Mouse (Mus musculus) liver (tissue): ENCODE measurements around the gene Rdh13.
"Not testable (repeated sequence)": the region's sequence is repeated elsewhere in the genome, so short reads cannot be mapped to it uniquely, and the experiment has no call there.

Source experiments
- DNase-seq: peaks from one replicate; pipeline ENCODE4 v3.0.0-alpha.2; 2020; ENCODE audit warnings: mixed read lengths

The Rdh13 gene

GRCm38 (mm10) chr7:4431548-4431947 lies 13.9 kb downstream of the Rdh13 start:
- peak; percentile 80 for DNase-seq

- no peak for DNase-seq
Observed at GRCm38 (mm10) chr7:4430246-4430844, 15.1 kb downstream of the Rdh13 start.

- peak; percentile 82 for DNase-seq
Observed at GRCm38 (mm10) chr7:4427161-4427912, 18.1 kb downstream of the Rdh13 start.

GRCm38 (mm10) chr7:4420230-4420629 lies 25.2 kb downstream of the Rdh13 start:
- no peak for DNase-seq

- DNase-seq, result no peak
Observed at GRCm38 (mm10) chr7:4419681-4420080, 25.8 kb downstream of the Rdh13 start.

GRCm38 (mm10) chr7:4412406-4412805 lies 33.0 kb downstream of the Rdh13 start:
- DNase-seq, result not testable (repeated sequence)

- no peak for DNase-seq
Observed at GRCm38 (mm10) chr7:4397730-4398129, 47.7 kb downstream of the Rdh13 start, which contains the start of gene Gp6. Gene Gp6, minus strand, starts transcription at chr7:4397744.
